Mouse (Mus musculus) brown adipose tissue, adult 24 weeks (tissue): ENCODE results near the gene Lamtor1. TPM values are rescaled to one million over a fixed set of nuclear protein-coding genes. Genes with fewer than 3 reads are reported as not detected.

Experiments used
- H3K27ac ChIP-seq: fragments of 200-500 bp; replicated peaks from 2 replicates; pipeline ENCODE4 v1.5.1; 2012; ENCODE audit warnings: low read depth, mild to moderate bottlenecking, low read length
- H3K4me1 ChIP-seq: fragments of 200-500 bp; 2 replicates; pipeline ENCODE4 v1.6.1; 2012; ENCODE audit warnings: low read length, mixed read lengths; ENCODE audit not compliant: control insufficient read depth, insufficient read depth, insufficient read length
- H3K4me3 ChIP-seq: fragments of 200-500 bp; 2 replicates; pipeline ENCODE4 v1.5.1; 2012; ENCODE audit warnings: low read depth, mild to moderate bottlenecking, low read length, moderate library complexity; ENCODE audit not compliant: insufficient read depth
- polyA plus RNA-seq: library from polyadenylated mRNA; stranded (reverse); fragments of >200 nt; gene quantifications from 2 replicates; pipeline ENCODE4 v1.2.4, GENCODE M21; 2012; ENCODE audit not compliant: missing spikeins, insufficient read depth, insufficient read length

Lamtor1 gene
- polyA plus RNA-seq, 1 experiment: 169 TPM

GRCm38 (mm10) chr7:101955862-101956261, 50.2 kb downstream of the Lamtor1 start:
- Histone ChIP-seq H3K4me1 (peaks cover 2% of the 10 kb centered on the region; the same call in 1 of the 2 replicates), H3K4me3 (no peak overlapping the region), H3K27ac (no peak overlapping the region)

- Histone ChIP-seq H3K27ac (no peak overlapping the region), H3K4me3 (no peak overlapping the region), H3K4me1 (peaks cover 2% of the 10 kb centered on the region; the same call in 1 of the 2 replicates)
These were observed 50.8 kb downstream of the Lamtor1 start for GRCm38 (mm10) chr7:101956481-101956880.

GRCm38 (mm10) chr7:101956911-101957310, 51.2 kb downstream of the Lamtor1 start:
- Histone ChIP-seq H3K27ac (no peak overlapping the region), H3K4me1 (peaks cover 2% of the 10 kb centered on the region; the same call in 1 of the 2 replicates), H3K4me3 (no peak overlapping the region)

- H3K4me1 ChIP-seq: peaks cover 2% of the 10 kb centered on the region; the same call in 1 of the 2 replicates
- H3K27ac ChIP-seq: no peak overlapping the region
- no peak overlapping the region for H3K4me3 ChIP-seq
These were observed 57.1 kb downstream of the Lamtor1 start for GRCm38 (mm10) chr7:101962829-101963228.

- peaks cover 2% of the 10 kb centered on the region; the same call in 1 of the 2 replicates for H3K4me1 ChIP-seq
- H3K27ac ChIP-seq: no peak overlapping the region
- H3K4me3 ChIP-seq: no peak overlapping the region
These were observed 57.9 kb downstream of the Lamtor1 start for GRCm38 (mm10) chr7:101963621-101964020.

- Histone ChIP-seq H3K4me1 (peaks cover 2% of the 10 kb centered on the region), H3K27ac (peak overlapping the region; percentile 86), H3K4me3 (no peak overlapping the region)
These were observed 58.8 kb downstream of the Lamtor1 start for GRCm38 (mm10) chr7:101964551-101964950.

- no peak overlapping the region; the same call in 1 of the 2 replicates for H3K27ac ChIP-seq
- peaks cover 2% of the 10 kb centered on the region for H3K4me1 ChIP-seq
- no peak overlapping the region for H3K4me3 ChIP-seq
These were observed 59.9 kb downstream of the Lamtor1 start for GRCm38 (mm10) chr7:101965606-101966005.

- Histone ChIP-seq H3K27ac (no peak overlapping the region), H3K4me1 (peaks cover 5% of the 10 kb centered on the region), H3K4me3 (no peak overlapping the region)
These were observed 61.6 kb downstream of the Lamtor1 start for GRCm38 (mm10) chr7:101967256-101967655.

GRCm38 (mm10) chr7:101968751-101969150, 63.0 kb downstream of the Lamtor1 start:
- peak overlapping the region; percentile 26; the same call in 1 of the 2 replicates for H3K27ac ChIP-seq
- peaks cover 9% of the 10 kb centered on the region for H3K4me1 ChIP-seq
- H3K4me3 ChIP-seq: no peak overlapping the region

GRCm38 (mm10) chr7:101969694-101970428, 64.2 kb downstream of the Lamtor1 start:
- H3K4me1 ChIP-seq: peaks cover 17% of the 10 kb centered on the region
- H3K4me3 ChIP-seq: peak overlapping the region; percentile 92
- peak overlapping the region; percentile 95 for H3K27ac ChIP-seq

GRCm38 (mm10) chr7:101970429-101970775, 64.7 kb downstream of the Lamtor1 start:
- peak overlapping the region; percentile 96 for H3K27ac ChIP-seq
- peaks cover 20% of the 10 kb centered on the region for H3K4me1 ChIP-seq
- H3K4me3 ChIP-seq: peak overlapping the region; percentile 92

GRCm38 (mm10) chr7:101970821-101971461, 65.2 kb downstream of the Lamtor1 start:
- H3K4me1 ChIP-seq: peaks cover 19% of the 10 kb centered on the region
- H3K27ac ChIP-seq: peak overlapping the region; percentile 96
- peak overlapping the region; percentile 92 for H3K4me3 ChIP-seq

GRCm38 (mm10) chr7:101971721-101972120, 66.0 kb downstream of the Lamtor1 start:
- Histone ChIP-seq H3K4me1 (peaks cover 22% of the 10 kb centered on the region), H3K4me3 (peak overlapping the region; percentile 92)

GRCm38 (mm10) chr7:101973730-101974129, 68.0 kb downstream of the Lamtor1 start:
- H3K4me1 ChIP-seq: peaks cover 22% of the 10 kb centered on the region
- H3K4me3 ChIP-seq: no peak overlapping the region
- 0 out of 2 replicates have a peak overlapping the region, but pooled peaks have one; percentile 16 for H3K27ac ChIP-seq

More at GRCm38 (mm10) chr7:101971721-101972120, 66.0 kb downstream of the Lamtor1 start:
- peak overlapping the region; percentile 96 for H3K27ac ChIP-seq

GRCm38 (mm10) chr7:101974505-101974904, 68.8 kb downstream of the Lamtor1 start:
- Histone ChIP-seq H3K4me3 (no peak overlapping the region), H3K4me1 (peaks cover 22% of the 10 kb centered on the region), H3K27ac (no peak overlapping the region)
